Mouse (Mus musculus) colon, adult 2 months (tissue): ENCODE results near the gene Lce3a. TPM values are rescaled to one million over a fixed set of nuclear protein-coding genes. Genes with fewer than 3 reads are reported as not detected.

Source experiments
- polyA plus RNA-seq: library from polyadenylated mRNA; depleted of rRNA; stranded (reverse); fragments of >200 nt; gene quantifications from 2 replicates; pipeline ENCODE4 v1.2.3, GENCODE M21; 2012; rRNA removed

Lce3a gene
- polyA plus RNA-seq: not detected in 2 replicates

DNA sequence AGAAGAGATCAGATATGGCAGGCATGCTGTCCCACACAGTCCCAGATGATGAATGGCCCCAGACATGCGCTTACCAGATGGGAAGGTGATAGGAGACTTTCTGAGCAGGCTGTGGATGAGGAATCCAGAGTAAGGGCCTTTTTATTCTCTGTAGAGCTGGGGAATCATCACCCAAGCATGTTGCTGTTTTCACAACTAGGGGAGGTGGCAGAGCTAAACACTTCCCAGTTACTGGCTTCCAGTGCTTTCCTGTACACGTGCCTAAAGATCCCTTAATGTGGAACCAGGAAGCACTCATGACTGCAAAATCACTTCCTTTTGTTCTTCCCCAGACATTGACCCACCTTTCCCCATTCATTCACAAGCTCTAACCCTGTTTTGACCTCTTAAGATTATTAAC lies at the start of gene Lce3a:
Gene Lce3a (minus strand): TSS at position 101 of the 400 bp plus-strand sequence.

DNA sequence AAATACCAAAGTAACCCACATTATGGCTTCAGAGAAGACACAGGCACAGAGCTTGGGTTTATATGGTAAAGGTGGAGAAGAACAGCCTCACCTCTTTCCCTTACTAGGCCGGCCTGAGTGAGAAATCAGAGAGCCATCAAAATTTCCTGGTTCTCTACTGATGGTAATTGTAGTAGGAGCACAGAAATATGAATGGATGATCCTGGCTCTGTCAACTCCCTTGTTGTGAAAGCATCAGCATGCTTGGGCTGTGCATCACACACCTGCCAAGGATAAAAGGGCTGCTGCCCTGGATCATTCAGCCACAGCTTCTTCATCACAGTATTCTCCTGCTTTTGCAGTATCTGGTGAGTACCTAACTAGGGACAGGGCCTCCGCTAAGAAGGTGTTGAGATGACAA lies 40.7 kb upstream of the Lce3a start, which contains the start of gene Lce3e:
Gene Lce3e (plus strand): TSS at position 301 of the 400 bp plus-strand sequence.

DNA sequence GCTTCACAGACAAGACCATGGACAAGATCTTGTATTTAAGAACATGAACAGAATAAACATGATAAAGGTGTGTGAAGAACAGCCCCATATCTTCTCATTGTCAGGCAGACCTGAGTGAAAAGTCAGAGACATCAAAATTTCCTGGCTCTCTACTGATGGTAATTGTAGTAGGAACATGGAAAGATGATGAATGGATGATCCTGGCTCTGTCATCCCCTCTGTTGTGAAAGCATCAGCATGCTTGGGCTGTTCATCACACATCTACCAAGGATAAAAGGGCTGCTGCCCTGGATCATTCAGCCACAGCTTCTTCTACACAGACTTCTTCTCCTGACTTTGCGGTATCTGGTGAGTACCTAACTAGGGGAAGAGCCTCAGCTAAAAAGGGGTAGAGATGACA lies 31.1 kb upstream of the Lce3a start, which contains the start of gene Lce3d:
Gene Lce3d (plus strand): TSS at position 301 of the 400 bp plus-strand sequence.

DNA sequence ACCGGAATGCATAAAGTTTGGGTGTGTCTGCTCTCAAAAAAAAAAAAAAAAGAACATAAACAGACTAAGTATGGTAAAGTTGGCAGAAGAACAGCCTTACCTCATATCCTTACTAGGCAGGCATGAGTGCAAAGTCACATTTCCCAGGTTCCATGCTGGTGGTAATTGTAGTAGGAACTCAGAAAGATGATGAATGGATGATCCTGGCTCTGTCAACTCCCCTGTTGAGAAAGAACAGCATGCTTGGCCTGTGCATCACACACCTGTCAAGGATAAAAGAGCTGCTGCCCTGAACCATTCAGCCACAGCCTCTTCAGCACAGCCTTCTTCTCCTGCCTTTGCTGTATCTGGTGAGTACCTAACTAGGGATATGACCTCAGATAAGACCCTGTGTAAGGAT lies 18.2 kb upstream of the Lce3a start, which contains the start of gene Lce3c:
Gene Lce3c (plus strand): TSS at position 301 of the 400 bp plus-strand sequence.

DNA sequence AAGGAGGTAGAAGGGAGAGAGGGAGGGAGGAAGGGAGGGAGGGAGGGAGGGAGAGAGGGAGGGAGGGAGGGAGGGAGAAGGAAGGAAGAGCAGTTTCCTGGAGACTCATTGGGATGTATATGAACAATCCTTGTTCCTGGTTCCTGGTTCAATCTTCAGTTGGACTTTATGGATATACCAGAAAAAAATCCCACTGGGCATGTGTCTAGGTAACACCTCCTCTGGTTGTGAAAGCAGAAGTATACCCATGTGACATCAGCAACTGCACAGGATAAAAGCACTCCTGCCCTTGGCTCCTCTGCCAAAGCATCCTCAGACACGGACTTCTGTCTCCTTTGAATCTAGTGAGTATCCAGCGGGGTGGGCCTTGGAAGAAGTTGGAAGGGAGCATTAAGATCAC lies 6.6 kb upstream of the Lce3a start, which contains the start of gene Lce3b:
Gene Lce3b (plus strand): TSS at position 301 of the 400 bp plus-strand sequence.

Other genes with a start within 250 kb of the Lce3a start
- not detected in 2 replicates for gene Lce1c, start 247.0 kb downstream of the Lce3a start, polyA plus RNA-seq
- not detected in 2 replicates for gene Lce1d, start 239.0 kb downstream of the Lce3a start, polyA plus RNA-seq
- not detected in 2 replicates for gene Lce1e, start 217.2 kb downstream of the Lce3a start, polyA plus RNA-seq
- not detected in 2 replicates for gene Lce1f, start 205.9 kb downstream of the Lce3a start, polyA plus RNA-seq
- gene Gm38119, start 187.1 kb downstream of the Lce3a start, polyA plus RNA-seq: not detected in 2 replicates
- gene Lce1g, start 173.9 kb downstream of the Lce3a start, polyA plus RNA-seq: not detected in 2 replicates
- gene Lce1h, start 161.2 kb downstream of the Lce3a start, polyA plus RNA-seq: not detected in 2 replicates
- gene Lce1i, start 147.3 kb downstream of the Lce3a start, polyA plus RNA-seq: not detected in 2 replicates
- not detected in 2 replicates for gene Lce1j, start 135.7 kb downstream of the Lce3a start, polyA plus RNA-seq
- gene Lce1k, start 118.3 kb downstream of the Lce3a start, polyA plus RNA-seq: not detected in 2 replicates
- gene Kprp, start 99.0 kb downstream of the Lce3a start, polyA plus RNA-seq: not detected in 2 replicates
- gene Lce1l, start 74.9 kb downstream of the Lce3a start, polyA plus RNA-seq: not detected in 2 replicates
- not detected in 2 replicates for gene 2310050C09Rik, start 56.0 kb downstream of the Lce3a start, polyA plus RNA-seq
- not detected in 2 replicates for gene Lce3b, start 6.7 kb upstream of the Lce3a start, polyA plus RNA-seq
- gene Lce3c, start 18.3 kb upstream of the Lce3a start, polyA plus RNA-seq: not detected in 2 replicates
- gene Lce3d, start 31.2 kb upstream of the Lce3a start, polyA plus RNA-seq: not detected in 2 replicates
- gene Lce3e, start 40.8 kb upstream of the Lce3a start, polyA plus RNA-seq: not detected in 2 replicates
- not detected in 2 replicates for gene Lce3f, start 66.0 kb upstream of the Lce3a start, polyA plus RNA-seq
- gene Crct1, start 89.5 kb upstream of the Lce3a start, polyA plus RNA-seq: not detected in 2 replicates
- gene Lce1m, start 92.8 kb upstream of the Lce3a start, polyA plus RNA-seq: not detected in 2 replicates
- gene Gm4858, start 142.6 kb upstream of the Lce3a start, polyA plus RNA-seq: not detected in 2 replicates
- 0.29 and 0.38 TPM in 2 replicates for gene Crnn, start 218.6 kb upstream of the Lce3a start, polyA plus RNA-seq